Mouse (Mus musculus): Measurements from ENCODE around the gene Ppp2r5a.

GRCm38 (mm10) chr1:191417111-191417510 lies 14.0 kb upstream of the Ppp2r5a start:
- TF ChIP-seq POLR2A (IDR thresholded peaks at IDR 0.05; ENCODE audit: borderline replicate concordance, extremely low read depth, insufficient read depth, insufficient read length, poor library complexity, severe bottlenecking) (no peak), CTCF (IDR thresholded peaks at IDR 0.05; ENCODE audit: borderline replicate concordance, extremely low read depth, insufficient read depth, insufficient read length) (no peak)

All from brain, embryonic 14.5 days (tissue).